Mouse (Mus musculus): ENCODE data around the gene Izumo1. TPM values are rescaled to one million over a fixed set of nuclear protein-coding genes. Genes with fewer than 3 reads are reported as not detected.

Gene Izumo1
- polyA plus RNA-seq, 1 experiment from 2014 or later: not detected

- Histone ChIP-seq H3K9ac (replicated peaks) (no peak overlapping the region), H3K4me2 (no peak overlapping the region), H3K27ac (replicated peaks) (no peak overlapping the region), H3K4me1 (no peaks in the 10 kb centered on the region), H3K4me3 (replicated peaks) (no peak overlapping the region), H3K9me3 (replicated peaks) (no peaks in the 10 kb centered on the region), H3K36me3 (no peaks in the 10 kb centered on the region), H3K27me3 (replicated peaks) (no peaks in the 10 kb centered on the region)
- ATAC-seq (ENCODE audit: low FRiP score): no peak
- WGBS: 89% methylated on average over 4 of the region's 4 CpGs
Observed at GRCm38 (mm10) chr7:45595176-45595575, 26.4 kb upstream of the Izumo1 start.

GRCm38 (mm10) chr7:45596107-45596506, 25.5 kb upstream of the Izumo1 start:
- Histone ChIP-seq H3K27me3 (replicated peaks) (no peaks in the 10 kb centered on the region), H3K4me1 (no peaks in the 10 kb centered on the region), H3K9ac (replicated peaks) (no peak overlapping the region), H3K36me3 (no peaks in the 10 kb centered on the region), H3K9me3 (replicated peaks) (no peaks in the 10 kb centered on the region), H3K27ac (replicated peaks) (no peak overlapping the region), H3K4me2 (no peak overlapping the region), H3K4me3 (replicated peaks) (no peak overlapping the region)
- no peak for ATAC-seq (ENCODE audit: low FRiP score)
- WGBS: 88% methylated on average over 1 of the region's 1 CpGs

- Histone ChIP-seq H3K27ac (replicated peaks) (no peak overlapping the region), H3K9me3 (replicated peaks) (no peaks in the 10 kb centered on the region), H3K36me3 (no peaks in the 10 kb centered on the region), H3K4me1 (no peaks in the 10 kb centered on the region), H3K9ac (replicated peaks) (no peak overlapping the region), H3K4me3 (replicated peaks) (no peak overlapping the region), H3K27me3 (replicated peaks) (no peaks in the 10 kb centered on the region), H3K4me2 (no peak overlapping the region)
- no peak for ATAC-seq (ENCODE audit: low FRiP score)
- 86% methylated on average over 5 of the region's 5 CpGs for WGBS
Observed at GRCm38 (mm10) chr7:45597013-45597412, 24.6 kb upstream of the Izumo1 start.

GRCm38 (mm10) chr7:45597527-45597926, 24.1 kb upstream of the Izumo1 start:
- Histone ChIP-seq H3K9ac (replicated peaks) (no peak overlapping the region), H3K4me1 (no peaks in the 10 kb centered on the region), H3K4me3 (replicated peaks) (no peak overlapping the region), H3K27ac (replicated peaks) (no peak overlapping the region), H3K4me2 (no peak overlapping the region), H3K36me3 (no peaks in the 10 kb centered on the region), H3K9me3 (replicated peaks) (no peaks in the 10 kb centered on the region), H3K27me3 (replicated peaks) (no peaks in the 10 kb centered on the region)
- WGBS: 92% methylated on average over 6 of the region's 6 CpGs
- ATAC-seq (ENCODE audit: low FRiP score): no peak

GRCm38 (mm10) chr7:45598960-45599879, 22.4 kb upstream of the Izumo1 start:
- H3K9ac ChIP-seq (replicated peaks): no peak overlapping the region
- no peak overlapping the region for H3K4me2 ChIP-seq
- 49% methylated on average over 18 of the region's 18 CpGs for WGBS
- H3K9me3 ChIP-seq (replicated peaks): no peaks in the 10 kb centered on the region
- no peak for ATAC-seq (ENCODE audit: low FRiP score)
- no peaks in the 10 kb centered on the region for H3K27me3 ChIP-seq (replicated peaks)
- H3K36me3 ChIP-seq: no peaks in the 10 kb centered on the region
- no peaks in the 10 kb centered on the region for H3K4me1 ChIP-seq
- H3K4me3 ChIP-seq (replicated peaks): no peak overlapping the region
- H3K27ac ChIP-seq (replicated peaks): no peak overlapping the region

GRCm38 (mm10) chr7:45605704-45606289, 15.8 kb upstream of the Izumo1 start:
- no peak for ATAC-seq (ENCODE audit: low FRiP score)
- Histone ChIP-seq H3K27me3 (replicated peaks) (no peaks in the 10 kb centered on the region), H3K36me3 (no peaks in the 10 kb centered on the region), H3K9me3 (replicated peaks) (no peaks in the 10 kb centered on the region), H3K4me1 (no peaks in the 10 kb centered on the region), H3K4me2 (no peak overlapping the region), H3K4me3 (replicated peaks) (no peak overlapping the region), H3K27ac (replicated peaks) (no peak overlapping the region), H3K9ac (replicated peaks) (no peak overlapping the region)
- WGBS: 85% methylated on average over 9 of the region's 9 CpGs

- WGBS: 70% methylated on average over 1 of the region's 1 CpGs
- Histone ChIP-seq H3K27me3 (replicated peaks) (no peaks in the 10 kb centered on the region), H3K4me3 (replicated peaks) (no peak overlapping the region), H3K27ac (replicated peaks) (no peak overlapping the region), H3K4me2 (no peak overlapping the region), H3K36me3 (no peaks in the 10 kb centered on the region), H3K9ac (replicated peaks) (no peak overlapping the region), H3K4me1 (no peaks in the 10 kb centered on the region), H3K9me3 (replicated peaks) (no peaks in the 10 kb centered on the region)
- ATAC-seq (ENCODE audit: low FRiP score): no peak
Observed at GRCm38 (mm10) chr7:45609511-45609910, 12.1 kb upstream of the Izumo1 start.

GRCm38 (mm10) chr7:45616277-45616676, 5.3 kb upstream of the Izumo1 start:
- no peak for ATAC-seq (ENCODE audit: low FRiP score)
- Histone ChIP-seq H3K4me1 (peaks cover 7% of the 10 kb centered on the region), H3K27ac (replicated peaks) (no peak overlapping the region), H3K36me3 (no peaks in the 10 kb centered on the region), H3K4me2 (no peak overlapping the region), H3K9ac (replicated peaks) (no peak overlapping the region), H3K4me3 (replicated peaks) (no peak overlapping the region), H3K27me3 (replicated peaks) (peaks cover 39% of the 10 kb centered on the region), H3K9me3 (replicated peaks) (no peaks in the 10 kb centered on the region)
- WGBS: 36% methylated on average over 6 of the region's 6 CpGs

- H3K4me3 ChIP-seq (replicated peaks): peak within 1 kb of the TSS; percentile 17
- H3K9ac ChIP-seq (replicated peaks): no peak within 1 kb of the TSS
- no peaks in the 10 kb centered on the region for H3K36me3 ChIP-seq
- no peak for ATAC-seq (ENCODE audit: low FRiP score)
- peak within 1 kb of the TSS; percentile 47 for H3K4me2 ChIP-seq
- no peak within 1 kb of the TSS for H3K27ac ChIP-seq (replicated peaks)
- 7% methylated on average over 31 of the region's 31 CpGs for WGBS
- H3K27me3 ChIP-seq (replicated peaks): peaks cover 39% of the 10 kb centered on the region
- no peaks in the 10 kb centered on the region for H3K9me3 ChIP-seq (replicated peaks)
- H3K4me1 ChIP-seq: peaks cover 7% of the 10 kb centered on the region
Observed at GRCm38 (mm10) chr7:45617042-45617695, 4.4 kb upstream of the Izumo1 start, which contains the start of gene Fut1. Gene Fut1, plus strand, starts transcription at chr7:45617289.

- ATAC-seq (ENCODE audit: low FRiP score): no peak
- Histone ChIP-seq H3K4me1 (peaks cover 7% of the 10 kb centered on the region), H3K4me3 (replicated peaks) (no peak overlapping the region), H3K9me3 (replicated peaks) (no peaks in the 10 kb centered on the region), H3K27ac (replicated peaks) (no peak overlapping the region), H3K36me3 (no peaks in the 10 kb centered on the region), H3K9ac (replicated peaks) (no peak overlapping the region), H3K27me3 (replicated peaks) (peaks cover 39% of the 10 kb centered on the region), H3K4me2 (no peak overlapping the region)
- 86% methylated on average over 5 of the region's 5 CpGs for WGBS
Observed at GRCm38 (mm10) chr7:45618316-45618715, 3.3 kb upstream of the Izumo1 start.

- Histone ChIP-seq H3K4me3 (replicated peaks) (no peak overlapping the region), H3K27ac (replicated peaks) (no peak overlapping the region), H3K36me3 (no peaks in the 10 kb centered on the region), H3K27me3 (replicated peaks) (peaks cover 39% of the 10 kb centered on the region), H3K4me1 (peaks cover 7% of the 10 kb centered on the region), H3K4me2 (no peak overlapping the region), H3K9me3 (replicated peaks) (no peaks in the 10 kb centered on the region), H3K9ac (replicated peaks) (no peak overlapping the region)
- no peak for ATAC-seq (ENCODE audit: low FRiP score)
- 92% methylated on average over 5 of the region's 5 CpGs for WGBS
Observed at GRCm38 (mm10) chr7:45619592-45619991, 2.0 kb upstream of the Izumo1 start.

GRCm38 (mm10) chr7:45623507-45623906, 1.9 kb downstream of the Izumo1 start:
- H3K36me3 ChIP-seq: no peaks in the 10 kb centered on the region
- ATAC-seq (ENCODE audit: low FRiP score): no peak
- H3K27ac ChIP-seq (replicated peaks): no peak overlapping the region
- peaks cover 9% of the 10 kb centered on the region for H3K27me3 ChIP-seq (replicated peaks)
- no peak overlapping the region for H3K4me3 ChIP-seq (replicated peaks)
- H3K4me1 ChIP-seq: peaks cover 15% of the 10 kb centered on the region
- WGBS: 93% methylated on average over 11 of the region's 11 CpGs
- no peak overlapping the region for H3K9ac ChIP-seq (replicated peaks)
- no peak overlapping the region for H3K4me2 ChIP-seq
- no peaks in the 10 kb centered on the region for H3K9me3 ChIP-seq (replicated peaks)
